Mouse (Mus musculus) brain, embryonic 18.5 days (tissue): ENCODE measurements around the gene Asf1a.
"Not testable (repeated sequence)": the region's sequence is repeated elsewhere in the genome, so short reads cannot be mapped to it uniquely, and the experiment has no call there.

ENCODE experiments used
- DNase-seq: peaks from one replicate; pipeline ENCODE4 v3.0.0-alpha.2; 2012; ENCODE audit warnings: low read depth, low spot score

The Asf1a gene

GRCm38 (mm10) chr10:53596677-53597120 lies at the start of gene Asf1a:
Gene Asf1a, plus strand, starts transcription at chr10:53596757.
- DNase-seq, result peak; percentile 94

DNA sequence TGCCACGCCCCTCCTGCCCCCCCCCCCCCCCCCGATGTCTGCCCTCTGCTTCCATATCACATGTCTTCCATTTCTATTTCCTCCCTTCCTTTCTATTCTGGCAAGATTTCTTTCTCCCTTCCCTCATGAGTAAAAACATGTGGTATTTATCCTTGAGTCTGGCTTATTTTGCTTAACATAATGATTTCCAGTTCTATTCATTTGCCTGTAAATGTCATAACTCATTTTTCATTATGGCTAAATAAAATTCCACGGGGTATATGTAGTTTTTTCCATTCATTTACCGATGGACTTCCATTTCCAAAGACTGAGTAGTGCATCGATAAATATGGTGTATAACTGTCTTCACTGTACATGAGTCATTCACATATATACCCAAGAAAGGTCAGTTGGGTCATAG lies 34.6 kb upstream of the Asf1a start:
- DNase-seq, result no peak

GRCm38 (mm10) chr10:53565538-53565937 lies 31.0 kb upstream of the Asf1a start:
- no peak for DNase-seq

GRCm38 (mm10) chr10:53568531-53568930 lies 28.0 kb upstream of the Asf1a start:
- DNase-seq, result no peak

GRCm38 (mm10) chr10:53580137-53580536 lies 16.4 kb upstream of the Asf1a start:
- no peak for DNase-seq

GRCm38 (mm10) chr10:53580621-53581081 lies 15.9 kb upstream of the Asf1a start:
- no peak for DNase-seq

DNA sequence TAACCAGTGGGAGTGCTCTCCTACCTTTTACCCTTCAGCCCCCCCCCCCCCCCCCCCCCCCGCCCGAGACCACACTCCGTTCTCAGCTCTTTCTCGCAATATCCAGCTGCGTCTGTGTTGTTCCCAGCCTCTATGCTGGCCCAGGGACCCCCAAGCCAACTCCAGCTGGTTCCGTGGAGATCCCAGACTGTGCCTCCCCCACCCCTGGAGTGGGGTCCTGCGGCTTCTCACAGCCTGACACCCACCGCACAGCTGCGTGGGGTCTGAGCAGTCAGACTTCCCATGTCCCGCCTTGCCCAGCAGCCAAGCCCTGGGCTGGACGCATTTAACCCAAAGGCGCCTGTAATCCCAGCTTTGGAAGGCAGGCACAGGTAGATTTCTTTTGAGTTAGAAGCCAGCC lies 15.5 kb upstream of the Asf1a start:
- DNase-seq, result no peak

DNA sequence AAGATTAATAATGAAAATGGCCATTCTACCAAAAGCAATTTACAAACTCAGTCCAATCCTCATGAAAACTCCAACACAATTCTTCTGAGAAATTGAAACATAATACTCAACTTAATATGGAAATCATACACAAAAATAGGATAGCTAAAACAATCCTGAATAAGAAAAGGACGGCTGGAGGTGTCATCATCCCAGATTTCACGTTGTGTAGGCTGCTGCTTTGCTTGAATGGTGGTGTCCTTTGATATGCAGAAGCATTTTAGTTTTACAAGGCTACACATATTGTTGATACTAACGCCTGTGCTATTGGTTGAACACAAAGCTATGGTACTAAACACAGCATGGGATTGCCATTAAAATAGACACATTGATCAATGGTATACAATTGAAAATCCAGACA lies 10.8 kb upstream of the Asf1a start:
- no peak for DNase-seq

GRCm38 (mm10) chr10:53595744-53596676 lies 547 bp upstream of the Asf1a start:
- no peak for DNase-seq

GRCm38 (mm10) chr10:53597121-53597881 lies 744 bp downstream of the Asf1a start:
- no peak for DNase-seq

DNA sequence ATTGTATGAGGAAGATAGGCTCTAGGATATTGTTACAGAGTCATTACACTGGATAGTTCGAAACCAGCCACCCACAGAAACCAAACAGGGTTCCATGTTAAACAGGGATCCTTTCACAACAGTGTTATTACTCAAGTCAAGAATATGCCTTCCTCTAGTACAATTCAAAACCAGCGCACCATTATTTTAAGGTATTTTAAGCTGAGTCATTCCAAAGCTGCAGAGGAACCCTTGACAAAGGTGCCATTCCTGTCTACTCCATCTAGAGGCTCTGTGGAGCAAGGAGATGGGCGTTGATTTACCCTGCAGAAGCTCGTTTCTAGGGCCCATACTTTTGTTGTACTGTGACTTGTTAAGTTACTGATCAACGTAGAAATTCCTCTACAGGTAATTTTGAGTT lies 2.3 kb downstream of the Asf1a start:
- DNase-seq, result no peak

GRCm38 (mm10) chr10:53605328-53605727 lies 8.8 kb downstream of the Asf1a start:
- DNase-seq, result no peak

DNA sequence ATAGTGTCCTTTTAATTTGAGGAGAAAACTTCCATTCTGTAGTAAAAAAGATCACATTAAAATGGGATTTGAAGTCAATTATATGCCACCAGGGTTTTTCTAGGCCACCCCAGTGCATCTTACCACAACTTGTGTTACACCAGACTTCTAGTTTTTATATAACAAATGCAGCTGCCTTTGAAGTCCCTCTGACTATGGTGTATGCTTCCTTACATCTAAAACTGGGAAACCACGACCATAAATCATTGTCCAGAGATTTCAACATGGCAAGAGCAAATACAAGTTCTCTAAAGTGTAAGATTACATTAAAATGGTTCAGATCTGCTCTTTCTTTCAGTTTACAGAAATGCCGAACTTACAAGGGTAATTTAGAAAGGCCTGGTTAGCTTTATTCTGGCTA lies 11.7 kb downstream of the Asf1a start:
- no peak for DNase-seq

GRCm38 (mm10) chr10:53612172-53612571 lies 15.6 kb downstream of the Asf1a start:
- DNase-seq, result no peak

GRCm38 (mm10) chr10:53613955-53614354 lies 17.4 kb downstream of the Asf1a start:
- no peak for DNase-seq

- DNase-seq, result no peak
Measured at GRCm38 (mm10) chr10:53615850-53616616, 19.5 kb downstream of the Asf1a start.

- DNase-seq, result peak; percentile 62
Measured at GRCm38 (mm10) chr10:53629247-53629917, 32.8 kb downstream of the Asf1a start.

DNA sequence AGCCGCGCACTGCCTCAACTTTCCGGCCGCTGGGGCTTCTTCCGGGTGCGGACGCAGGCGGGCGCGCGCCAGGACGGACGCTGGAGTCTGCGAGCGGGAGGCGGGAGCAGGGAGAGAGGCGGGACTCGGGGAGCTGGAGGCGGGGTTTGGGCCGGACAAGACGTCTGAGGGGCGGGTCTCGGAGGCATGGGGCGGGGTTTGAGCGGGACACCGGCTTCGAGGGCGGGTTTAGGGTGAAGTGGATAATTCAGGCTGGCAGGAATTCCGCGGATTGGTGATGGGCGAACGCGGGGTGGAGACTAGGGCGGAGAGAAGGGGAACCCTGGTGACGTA lies 33.3 kb downstream of the Asf1a start:
- peak; percentile 94 for DNase-seq

DNA sequence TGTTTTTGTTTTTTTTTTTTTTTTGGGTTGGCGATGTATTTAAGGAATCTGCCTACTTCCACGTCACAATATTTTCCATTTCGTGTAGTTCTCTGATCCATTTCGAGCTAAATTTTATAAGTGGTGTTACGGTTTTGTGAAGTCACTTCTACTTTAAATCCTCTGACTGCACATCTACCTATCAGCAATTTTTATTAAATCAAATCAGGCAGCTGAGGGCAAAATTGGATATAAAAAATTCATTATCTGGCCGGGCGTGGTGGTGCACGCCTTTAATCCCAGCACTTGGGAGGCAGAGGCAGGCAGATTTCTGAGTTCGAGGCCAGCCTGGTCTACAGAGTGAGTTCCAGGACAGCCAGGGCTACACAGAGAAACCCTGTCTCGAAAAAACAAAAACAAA lies 33.8 kb downstream of the Asf1a start, which contains the start of gene Mcm9:
Mcm9 (minus strand) TSS at position 101 of the 400 bp plus-strand sequence.
- not testable (repeated sequence) for DNase-seq

- DNase-seq, result no peak
Measured at GRCm38 (mm10) chr10:53634160-53634559, 37.6 kb downstream of the Asf1a start.
